Mouse (Mus musculus) brain, embryonic 14.5 days (tissue): ENCODE data around the gene Fam169b.

Experiments
- CTCF ChIP-seq: fragments of 200-500 bp; IDR thresholded peaks from 2 replicates; pipeline ENCODE4 v1.5.1; 2012; ENCODE audit warnings: inconsistent platforms, mild to moderate bottlenecking, moderate library complexity, borderline replicate concordance; ENCODE audit not compliant: insufficient read depth, insufficient read length; ENCODE audit errors: extremely low read depth
- POLR2A ChIP-seq: fragments of 200-500 bp; IDR thresholded peaks from 2 replicates; pipeline ENCODE4 v1.6.1; 2012; ENCODE audit warnings: mild to moderate bottlenecking, inconsistent platforms, borderline replicate concordance; ENCODE audit not compliant: poor library complexity, insufficient read depth, insufficient read length, severe bottlenecking; ENCODE audit errors: extremely low read depth

GRCm38 (mm10) chr7:68289081-68289480 is 15.4 kb downstream of the Fam169b start:
- TF ChIP-seq POLR2A (no peak), CTCF (no peak)
